Mouse (Mus musculus) heart, adult 9 months (tissue): ENCODE results near the gene B3gnt8.

Source experiments
- DNase-seq, 2 experiments: peaks; one replicate each; pipeline ENCODE4 v3.0.0; 2022; ENCODE audit warnings: low spot score in 2 of 2

B3gnt8 gene

GRCm38 (mm10) chr7:25657785-25658184 lies 31.3 kb downstream of the B3gnt8 start:
- no peak for DNase-seq

GRCm38 (mm10) chr7:25658657-25659472 lies 32.4 kb downstream of the B3gnt8 start, which contains the start of the genes Bckdha and Exosc5:
Gene Bckdha (minus strand): TSS chr7:25658981.
Gene Exosc5 (plus strand): TSS chr7:25659164.
- peak; percentile 100 for DNase-seq

- DNase-seq: no peak
Measured at GRCm38 (mm10) chr7:25666381-25666780, 39.9 kb downstream of the B3gnt8 start.

- no peak for DNase-seq
Measured at GRCm38 (mm10) chr7:25669158-25669557, 42.7 kb downstream of the B3gnt8 start.

- no peak for DNase-seq
Measured at GRCm38 (mm10) chr7:25669631-25670030, 43.2 kb downstream of the B3gnt8 start.

- DNase-seq: no peak
Measured at GRCm38 (mm10) chr7:25670096-25670495, 43.6 kb downstream of the B3gnt8 start.

DNA sequence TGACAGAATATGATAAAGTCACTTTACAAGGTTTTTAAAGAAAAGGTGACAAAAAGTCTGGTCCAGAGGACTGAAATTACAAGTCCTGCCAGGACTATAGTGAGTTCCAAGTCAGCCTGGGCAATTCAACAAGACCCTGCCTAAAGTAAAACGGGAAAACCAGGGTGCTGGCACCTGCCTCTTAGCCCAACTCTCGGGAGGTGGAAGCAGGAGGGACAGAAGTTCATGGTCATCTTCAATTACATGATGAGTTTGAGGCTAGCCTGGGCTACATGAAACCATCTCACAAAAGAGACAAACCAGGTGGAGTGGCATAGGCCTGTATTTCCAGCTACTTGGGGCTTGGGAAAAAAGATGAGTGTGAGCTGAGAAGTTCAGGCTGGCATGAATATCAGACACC lies 45.2 kb downstream of the B3gnt8 start:
- DNase-seq: no peak

DNA sequence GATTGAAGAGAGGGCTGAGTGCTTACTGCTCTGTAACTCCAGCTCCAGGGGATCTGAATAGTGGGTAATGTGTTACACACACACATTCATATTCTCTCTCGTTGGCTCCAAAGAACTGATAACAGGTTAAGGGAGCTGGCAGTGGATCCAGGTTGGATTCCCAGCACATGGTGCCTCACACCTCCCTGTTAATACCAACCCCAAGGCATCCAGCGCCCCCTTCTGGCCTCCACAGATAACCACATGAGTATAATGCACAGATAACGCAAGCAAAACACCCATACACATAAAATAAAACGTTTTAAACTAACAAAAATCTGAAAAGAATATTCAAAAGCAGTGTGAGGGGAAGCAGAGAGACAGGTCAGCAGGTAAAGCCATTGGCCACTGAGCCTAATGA lies 46.0 kb downstream of the B3gnt8 start:
- no peak for DNase-seq

GRCm38 (mm10) chr7:25674297-25674696 lies 47.8 kb downstream of the B3gnt8 start:
- no peak for DNase-seq

- no peak for DNase-seq
Measured at GRCm38 (mm10) chr7:25674719-25675300, 48.4 kb downstream of the B3gnt8 start, which contains the start of gene Tmem91. Gene Tmem91 (minus strand): TSS chr7:25675166.

DNA sequence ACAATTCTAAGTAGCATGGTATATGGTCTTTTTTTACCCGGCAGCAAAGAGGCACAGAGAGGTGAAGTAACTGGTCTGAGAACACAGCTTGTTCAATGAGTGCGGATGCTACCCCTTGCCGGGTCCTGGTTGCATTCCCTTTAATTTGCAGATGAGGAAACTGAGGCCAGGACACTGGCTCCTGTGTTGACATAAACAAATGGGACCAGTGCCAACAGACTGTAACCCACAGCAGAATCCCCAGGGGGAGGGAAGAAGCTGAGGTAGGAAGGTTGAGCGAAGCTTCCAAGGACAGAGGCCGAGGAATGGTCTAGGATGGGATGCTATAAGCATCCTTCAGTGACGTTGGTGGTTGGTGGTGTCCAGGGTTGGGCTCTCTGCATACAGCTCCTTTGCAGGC lies 49.0 kb downstream of the B3gnt8 start:
- DNase-seq: no peak

GRCm38 (mm10) chr7:25676085-25676781 lies 49.8 kb downstream of the B3gnt8 start:
- DNase-seq: peak; percentile 80 to 88

- DNase-seq: no peak
Measured at GRCm38 (mm10) chr7:25677013-25677412, 50.6 kb downstream of the B3gnt8 start.

DNA sequence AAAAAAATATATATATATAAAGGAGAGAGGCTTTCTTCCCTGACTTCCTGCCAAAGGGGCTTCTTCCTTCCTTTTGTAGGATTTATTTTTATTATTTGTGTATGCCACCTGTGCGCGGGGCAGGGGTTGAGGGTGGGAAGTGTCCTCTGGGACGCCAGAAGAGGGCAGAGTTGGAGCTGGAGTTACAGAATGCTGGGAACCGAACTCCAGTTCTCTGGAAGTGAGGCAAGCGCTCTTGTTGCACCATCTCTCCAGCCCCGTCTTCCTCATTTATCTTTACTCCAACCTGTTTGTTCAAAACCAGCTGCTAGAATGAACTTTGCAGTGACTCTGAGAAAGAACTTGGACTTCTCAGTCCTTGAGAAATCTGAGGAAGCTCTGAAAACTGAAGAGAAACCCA lies 53.5 kb downstream of the B3gnt8 start:
- DNase-seq: no peak

GRCm38 (mm10) chr7:25680514-25681258 lies 54.2 kb downstream of the B3gnt8 start, which contains the start of gene B9d2:
Gene B9d2 (plus strand): TSS chr7:25680780.
- peak; percentile 97 to 98 for DNase-seq

DNA sequence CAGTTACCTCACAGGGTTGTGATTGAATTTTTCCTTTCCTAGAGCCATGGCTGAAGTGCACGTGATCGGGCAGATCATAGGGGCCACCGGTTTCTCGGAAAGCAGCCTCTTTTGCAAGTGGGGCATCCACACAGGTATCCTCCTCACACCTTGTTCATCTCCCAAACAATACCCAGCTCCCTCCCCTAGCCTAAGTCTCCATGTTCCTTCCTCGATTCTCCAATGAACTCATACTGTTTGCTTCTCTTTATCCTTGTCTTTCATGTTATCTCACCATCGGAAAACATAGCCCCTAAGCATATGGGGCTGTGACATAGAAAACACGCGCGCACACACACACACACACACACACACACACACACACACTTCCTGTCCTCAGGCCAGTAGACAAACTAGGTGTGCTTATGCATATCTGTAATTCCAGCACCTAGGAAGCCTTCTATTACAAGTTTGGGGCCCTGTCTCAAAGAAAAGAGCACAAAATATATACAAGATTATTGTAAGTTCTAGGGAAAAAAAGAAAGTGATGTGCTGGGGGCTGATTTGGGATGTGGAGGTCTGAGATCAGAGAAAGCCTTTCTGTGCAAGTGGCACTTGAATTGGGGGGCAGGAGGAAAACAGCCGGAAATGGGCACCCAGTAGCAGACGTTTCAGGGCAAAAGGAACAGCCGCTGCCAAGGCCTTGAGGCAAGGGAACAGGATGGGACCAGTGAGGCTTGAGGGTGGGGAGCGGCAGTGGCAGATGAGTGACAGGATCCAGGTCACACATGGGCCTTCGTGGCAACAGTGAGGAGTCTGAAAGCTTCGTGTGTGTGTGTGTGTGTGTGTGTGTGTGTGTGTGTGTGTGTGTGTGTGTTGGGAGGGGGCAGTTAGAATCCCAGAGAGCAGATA lies 55.1 kb downstream of the B3gnt8 start:
- DNase-seq: no peak

DNA sequence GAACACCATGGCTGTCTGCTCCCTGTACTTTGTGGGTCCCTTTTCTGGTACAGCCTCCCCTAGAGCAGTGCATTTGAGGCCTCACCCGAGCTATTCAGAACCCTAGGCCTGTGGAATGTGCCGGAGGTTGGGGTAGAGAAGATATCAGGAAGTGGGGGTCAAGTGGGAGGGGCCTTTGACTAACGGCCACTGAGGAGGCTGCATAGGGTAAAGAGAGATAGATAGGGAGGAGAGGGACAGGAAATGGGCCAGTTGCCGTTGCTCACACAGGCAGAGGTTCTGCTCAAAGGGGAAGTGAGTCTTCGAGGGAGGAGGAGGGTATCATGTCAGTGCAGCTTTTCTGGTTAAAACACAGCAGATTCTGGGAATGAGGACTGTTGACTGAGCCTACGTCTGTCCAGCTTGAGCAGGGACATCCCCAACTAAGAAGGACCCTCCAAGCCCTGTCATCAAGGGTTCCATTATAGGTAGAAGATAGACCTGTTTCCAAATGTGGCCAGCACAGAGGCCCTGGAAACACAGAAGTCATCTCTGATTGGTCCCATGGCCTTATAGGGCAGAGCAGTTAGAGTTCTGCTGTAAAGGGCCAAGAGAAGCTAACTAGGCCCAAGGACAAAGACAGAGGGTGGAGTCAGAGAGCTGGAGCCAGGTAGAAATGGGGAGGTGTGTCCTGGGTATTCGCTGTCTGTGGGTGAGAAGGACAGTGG lies 57.2 kb downstream of the B3gnt8 start:
- peak in 1 of 2 experiments; percentile 58 for DNase-seq

- no peak for DNase-seq
Measured at GRCm38 (mm10) chr7:25684659-25685058, 58.2 kb downstream of the B3gnt8 start.
